Mouse (Mus musculus) E14TG2a.4 (cell line): ENCODE results near the gene H2afv.
"Not testable (repeated sequence)": the region's sequence is repeated elsewhere in the genome, so short reads cannot be mapped to it uniquely, and the experiment has no call there.

Source experiments
- H3K27me3 ChIP-seq: 2 replicates; pipeline ENCODE4 v1.6.1; 2014; ENCODE audit warnings: low read length, control low read depth; ENCODE audit not compliant: insufficient read depth
- H3K36me3 ChIP-seq: 2 replicates; pipeline ENCODE4 v1.6.1; 2014; ENCODE audit warnings: low read length, control low read depth; ENCODE audit not compliant: insufficient read depth
- H3K4me1 ChIP-seq: replicated peaks from 2 replicates; pipeline ENCODE4 v1.6.1; 2014; ENCODE audit warnings: low read depth, low read length, control low read depth
- H3K4me3 ChIP-seq: replicated peaks from 2 replicates; pipeline ENCODE4 v1.5.1; 2014; ENCODE audit warnings: mild to moderate bottlenecking, low read length
- H3K9me3 ChIP-seq: 2 replicates; pipeline ENCODE4 v1.6.1; 2014; ENCODE audit warnings: low read length, control low read depth
- CTCF ChIP-seq: conservative IDR thresholded peaks from 2 replicates; pipeline ENCODE4 v1.5.1; 2014; ENCODE audit warnings: low read length
- NANOG ChIP-seq: IDR thresholded peaks from 2 replicates; pipeline ENCODE4 v1.6.1; 2014; ENCODE audit warnings: borderline replicate concordance, low read length, mixed read lengths
- POU5F1 ChIP-seq: IDR thresholded peaks from 2 replicates; pipeline ENCODE4 v1.6.1; 2014; ENCODE audit warnings: low read length, borderline replicate concordance

H2afv gene

DNA sequence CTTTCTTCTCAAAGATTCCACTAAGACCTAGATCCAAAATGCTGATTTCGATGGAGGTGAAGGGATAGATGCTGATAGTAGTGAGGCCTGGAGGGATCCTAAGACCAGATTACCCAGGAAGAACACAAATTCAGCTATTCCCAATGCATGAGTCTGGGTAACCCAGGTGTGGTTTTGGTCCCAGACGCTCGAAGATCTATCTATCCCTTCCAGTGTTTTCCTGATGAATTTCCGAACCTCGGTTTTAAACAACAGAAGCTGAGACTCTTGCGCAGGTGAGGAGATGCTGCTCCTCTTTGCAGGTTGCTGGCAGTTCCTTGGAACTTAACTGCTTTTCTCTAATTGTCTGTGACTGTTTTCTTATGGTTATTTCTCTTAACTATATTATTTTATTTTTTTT, 30.1 kb upstream of the H2afv start:
- Histone ChIP-seq H3K9me3 (no peaks in the 10 kb centered on the region), H3K27me3 (no peaks in the 10 kb centered on the region), H3K4me3 (peak overlapping the region; percentile 88), H3K4me1 (peaks cover 63% of the 10 kb centered on the region), H3K36me3 (peaks cover 57% of the 10 kb centered on the region)
- TF ChIP-seq CTCF (no peak), NANOG (no peak), POU5F1 (no peak)

DNA sequence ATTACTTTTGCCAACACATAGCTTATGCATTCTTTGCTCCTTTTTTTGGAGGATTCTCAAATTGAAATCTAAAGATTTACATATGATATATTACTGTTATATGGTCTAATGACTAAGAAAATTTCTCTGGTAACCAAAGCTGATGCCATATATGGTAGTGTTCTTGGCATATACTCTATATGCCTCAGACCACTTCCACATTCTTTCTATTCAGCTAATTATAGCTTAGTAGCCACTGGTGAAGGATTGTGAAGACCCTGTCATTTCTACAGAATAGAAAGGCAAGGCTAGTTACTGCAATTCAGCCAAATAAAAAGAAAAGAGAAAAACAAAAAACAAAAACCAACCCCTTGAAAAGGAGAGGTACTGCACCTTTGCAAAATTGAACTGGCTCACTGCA, 27.8 kb upstream of the H2afv start:
- Histone ChIP-seq H3K36me3 (peaks cover 77% of the 10 kb centered on the region), H3K9me3 (no peaks in the 10 kb centered on the region), H3K4me1 (peaks cover 75% of the 10 kb centered on the region), H3K27me3 (no peaks in the 10 kb centered on the region), H3K4me3 (peak overlapping the region; percentile 88)
- no peak for TF ChIP-seq POU5F1
- TF ChIP-seq NANOG: no peak
- no peak for TF ChIP-seq CTCF

DNA sequence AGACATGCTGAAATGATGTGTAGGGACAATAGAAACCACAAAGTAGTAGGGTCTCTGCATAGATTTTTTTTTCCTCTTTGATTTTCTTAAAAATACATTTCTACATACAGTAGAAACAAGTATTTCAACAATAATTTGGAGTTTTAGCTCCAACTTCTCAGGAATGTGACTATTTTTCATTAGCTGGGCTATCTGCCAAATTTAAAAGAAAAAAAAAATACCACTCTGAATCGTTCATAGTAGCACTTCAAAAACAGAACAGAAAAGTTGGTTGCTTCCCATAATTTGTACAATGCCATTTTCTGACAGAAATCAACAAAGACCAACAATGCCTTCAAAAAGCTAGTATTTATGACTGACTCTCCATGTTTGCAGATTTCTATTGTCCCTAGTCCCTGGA, 27.2 kb upstream of the H2afv start:
- H3K4me1 ChIP-seq: peaks cover 75% of the 10 kb centered on the region
- peaks cover 83% of the 10 kb centered on the region for H3K36me3 ChIP-seq
- TF ChIP-seq CTCF (no peak), POU5F1 (no peak), NANOG (no peak)
- H3K4me3 ChIP-seq: peak overlapping the region; percentile 88
- H3K9me3 ChIP-seq: no peaks in the 10 kb centered on the region
- H3K27me3 ChIP-seq: no peaks in the 10 kb centered on the region

DNA sequence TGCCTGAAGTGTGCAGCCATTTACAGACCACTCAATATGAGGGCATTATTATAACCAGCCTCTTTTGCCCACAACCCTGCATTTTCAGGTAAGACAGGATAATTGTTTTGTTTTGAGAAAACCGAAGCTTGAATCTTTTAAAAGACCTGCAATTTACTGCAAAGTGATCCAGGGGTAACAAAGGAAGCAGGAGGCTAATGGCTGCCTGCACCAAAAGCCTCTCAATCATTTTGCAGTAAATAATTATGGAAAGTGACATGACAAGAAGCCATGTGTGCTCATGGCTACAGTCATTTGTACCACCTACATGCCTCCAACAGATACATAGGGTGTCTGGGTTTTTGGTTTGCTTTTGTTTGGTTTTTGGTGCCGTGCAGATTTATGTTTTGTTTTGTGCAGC, 26.8 kb upstream of the H2afv start:
- peak overlapping the region; percentile 88 for H3K4me3 ChIP-seq
- peaks cover 80% of the 10 kb centered on the region for H3K4me1 ChIP-seq
- no peaks in the 10 kb centered on the region for H3K9me3 ChIP-seq
- TF ChIP-seq NANOG (no peak), CTCF (no peak), POU5F1 (no peak)
- peaks cover 87% of the 10 kb centered on the region for H3K36me3 ChIP-seq
- H3K27me3 ChIP-seq: no peaks in the 10 kb centered on the region

DNA sequence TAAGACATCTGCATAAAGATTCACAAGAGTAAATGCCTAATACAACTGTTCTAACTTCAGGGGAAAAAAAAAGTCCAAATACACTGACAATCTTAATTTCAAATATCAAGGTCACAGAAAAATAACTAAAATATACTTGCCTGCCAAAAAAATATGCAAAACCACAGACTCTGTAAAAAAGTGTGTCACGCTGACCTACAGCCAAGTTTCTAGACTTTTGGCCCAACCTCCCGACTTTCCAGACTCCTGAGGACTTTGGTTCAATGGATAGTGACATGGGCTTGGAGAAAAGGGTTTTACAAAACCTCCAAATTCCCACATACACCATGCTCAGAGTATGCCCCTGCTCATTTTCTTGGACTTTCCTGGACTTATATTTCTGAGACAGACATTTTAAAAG, 24.3 kb upstream of the H2afv start:
- H3K4me3 ChIP-seq: no peak overlapping the region
- peaks cover 78% of the 10 kb centered on the region for H3K36me3 ChIP-seq
- H3K4me1 ChIP-seq: peaks cover 76% of the 10 kb centered on the region
- no peaks in the 10 kb centered on the region for H3K9me3 ChIP-seq
- no peak for TF ChIP-seq CTCF
- TF ChIP-seq NANOG: no peak
- no peak for TF ChIP-seq POU5F1
- no peaks in the 10 kb centered on the region for H3K27me3 ChIP-seq

DNA sequence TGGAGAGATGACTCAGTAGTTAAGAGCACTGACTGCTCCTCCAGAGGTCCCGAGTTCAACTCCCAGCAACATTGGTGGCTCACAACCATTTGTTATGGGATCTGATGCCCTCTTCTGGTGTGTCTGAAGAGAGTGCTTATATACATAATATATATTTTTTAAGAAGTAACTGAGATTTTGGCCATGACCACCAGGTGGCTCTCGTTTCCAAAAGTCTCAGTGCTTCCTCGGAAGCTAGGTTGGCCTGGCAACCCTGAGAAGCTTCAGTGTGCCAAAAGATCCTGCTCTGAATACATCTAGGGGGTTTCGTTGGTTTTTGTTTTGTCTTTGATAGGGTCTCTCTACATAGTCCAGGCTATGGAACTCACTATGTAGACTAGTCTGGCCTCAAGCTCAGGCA, 20.9 kb upstream of the H2afv start:
- TF ChIP-seq POU5F1 (no peak), CTCF (peak; percentile 24; the same call in 1 of the 2 replicates)
- H3K4me3 ChIP-seq: no peak overlapping the region
- H3K4me1 ChIP-seq: peaks cover 42% of the 10 kb centered on the region
- peaks cover 44% of the 10 kb centered on the region for H3K36me3 ChIP-seq
- H3K27me3 ChIP-seq: no peaks in the 10 kb centered on the region
- peaks cover 4% of the 10 kb centered on the region; the same call in 1 of the 2 replicates for H3K9me3 ChIP-seq

DNA sequence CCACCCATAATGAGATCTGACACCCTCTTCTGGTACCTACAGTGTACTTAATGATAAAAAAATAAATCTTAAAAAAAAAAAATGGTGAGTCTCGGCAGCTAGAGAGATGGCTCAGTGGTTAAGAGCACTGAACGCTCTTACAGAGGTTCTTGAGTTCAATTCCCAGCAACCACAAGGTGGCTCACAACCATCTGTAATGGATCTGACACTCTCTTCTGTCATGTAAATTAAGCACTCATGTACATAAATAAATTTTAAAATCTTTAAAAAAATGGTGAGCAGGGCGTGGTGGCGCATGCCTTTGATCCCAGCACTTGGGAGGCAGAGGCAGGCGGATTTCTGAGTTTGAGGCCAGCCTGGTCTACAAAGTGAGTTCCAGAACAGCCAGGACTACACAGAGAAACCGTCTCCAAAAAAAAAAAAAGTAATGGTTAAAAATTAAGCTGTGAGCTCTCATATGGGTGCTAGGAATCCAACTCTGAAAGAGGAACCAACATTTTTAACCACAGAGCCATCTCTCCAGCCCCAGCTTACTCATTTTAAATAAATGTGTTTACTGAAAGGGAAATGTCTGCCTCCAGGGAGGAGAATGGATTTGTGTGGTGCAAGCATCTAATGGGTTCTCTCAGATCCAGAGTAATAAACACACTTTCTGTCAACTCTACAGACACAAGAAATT, 19.1 kb upstream of the H2afv start:
- H3K9me3 ChIP-seq: peaks cover 4% of the 10 kb centered on the region; the same call in 1 of the 2 replicates
- no peaks in the 10 kb centered on the region for H3K27me3 ChIP-seq
- H3K4me1 ChIP-seq: peaks cover 26% of the 10 kb centered on the region
- TF ChIP-seq NANOG: no peak
- no peak for TF ChIP-seq POU5F1
- TF ChIP-seq CTCF: no peak
- H3K36me3 ChIP-seq: peaks cover 27% of the 10 kb centered on the region
- no peak overlapping the region for H3K4me3 ChIP-seq

DNA sequence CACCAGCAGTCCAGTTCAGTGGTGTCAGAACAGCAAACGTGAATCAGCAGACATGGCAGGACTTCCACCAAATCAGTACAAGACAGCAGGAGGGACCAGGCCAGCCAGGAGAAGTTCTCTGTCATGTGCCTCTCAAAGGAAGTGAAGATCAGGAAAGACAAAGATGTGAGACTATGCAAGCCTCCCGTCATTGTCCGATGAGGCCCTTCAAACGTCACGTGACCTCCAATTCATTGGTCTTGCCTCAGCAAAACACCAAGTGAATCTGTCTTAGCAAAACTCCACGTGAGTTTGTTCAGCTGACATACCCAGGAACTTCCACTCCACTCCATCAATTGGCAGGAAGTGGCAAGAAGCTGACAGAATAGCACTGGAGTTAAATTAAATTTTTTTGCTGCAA, 11.8 kb upstream of the H2afv start:
- Histone ChIP-seq H3K9me3 (peaks cover 21% of the 10 kb centered on the region), H3K36me3 (no peaks in the 10 kb centered on the region), H3K4me1 (peaks cover 9% of the 10 kb centered on the region; the same call in 1 of the 2 replicates), H3K27me3 (no peaks in the 10 kb centered on the region), H3K4me3 (no peak overlapping the region)
- TF ChIP-seq NANOG: peak; percentile 36; the same call in 1 of the 2 replicates
- TF ChIP-seq POU5F1: no peak
- no peak for TF ChIP-seq CTCF

DNA sequence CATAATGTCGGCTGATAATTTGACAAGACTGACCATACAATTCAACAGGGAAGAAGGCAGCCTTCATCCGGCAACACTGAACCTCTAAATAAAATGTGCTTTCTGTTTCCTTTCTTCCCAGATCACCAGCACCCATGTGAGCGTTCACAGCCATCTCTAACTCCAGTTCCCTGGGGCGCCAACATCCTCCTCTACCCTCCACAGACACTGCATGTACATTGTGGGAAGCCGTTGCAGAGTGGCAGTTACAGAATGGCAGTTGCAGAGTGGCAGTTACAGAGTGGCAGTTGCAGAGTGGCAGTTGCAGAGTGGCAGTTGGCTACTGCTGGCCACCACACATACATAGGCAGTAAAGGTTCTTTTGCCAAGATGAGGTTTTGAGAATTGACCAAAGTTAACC, 3.9 kb upstream of the H2afv start:
- Histone ChIP-seq H3K9me3 (peaks cover 36% of the 10 kb centered on the region), H3K4me1 (peaks cover 19% of the 10 kb centered on the region)
- not testable (repeated sequence) for H3K4me3 ChIP-seq, H3K36me3 ChIP-seq, H3K27me3 ChIP-seq
